Mouse (Mus musculus) right cerebral cortex, postnatal 36 days (tissue): ENCODE results near the gene Dusp5.

Experiments
- DNase-seq, 2 experiments: peaks; one replicate each; pipeline ENCODE4 v3.0.0; 2022; ENCODE audit warnings: low spot score in 2 of 2, mixed read lengths in 1 of 2

Gene Dusp5

GRCm38 (mm10) chr19:53517370-53518096, 11.4 kb upstream of the Dusp5 start:
- DNase-seq: peak in 1 of 2 experiments; percentile 21

- no peak for DNase-seq
These were observed 9.4 kb upstream of the Dusp5 start for GRCm38 (mm10) chr19:53519549-53519948.

GRCm38 (mm10) chr19:53519981-53520380, 8.9 kb upstream of the Dusp5 start:
- DNase-seq: no peak

GRCm38 (mm10) chr19:53521137-53521795, 7.6 kb upstream of the Dusp5 start:
- no peak for DNase-seq

GRCm38 (mm10) chr19:53527480-53527879, 1.4 kb upstream of the Dusp5 start:
- no peak for DNase-seq

GRCm38 (mm10) chr19:53528131-53528621, 733 bp upstream of the Dusp5 start:
- DNase-seq: no peak

GRCm38 (mm10) chr19:53529455-53529704, 471 bp downstream of the Dusp5 start:
- no peak for DNase-seq

GRCm38 (mm10) chr19:53529705-53530562, 1.0 kb downstream of the Dusp5 start:
- DNase-seq: no peak

- DNase-seq: no peak
These were observed 2.5 kb downstream of the Dusp5 start for GRCm38 (mm10) chr19:53531416-53531815.

GRCm38 (mm10) chr19:53532021-53532420, 3.1 kb downstream of the Dusp5 start:
- DNase-seq: no peak

- no peak for DNase-seq
These were observed 3.8 kb downstream of the Dusp5 start for GRCm38 (mm10) chr19:53532676-53533075.

- DNase-seq: no peak
These were observed 4.3 kb downstream of the Dusp5 start for GRCm38 (mm10) chr19:53533236-53533635.

GRCm38 (mm10) chr19:53533810-53534601, 5.1 kb downstream of the Dusp5 start:
- no peak for DNase-seq

GRCm38 (mm10) chr19:53534757-53535410, 6.0 kb downstream of the Dusp5 start:
- no peak for DNase-seq

GRCm38 (mm10) chr19:53535421-53535820, 6.5 kb downstream of the Dusp5 start:
- no peak for DNase-seq

GRCm38 (mm10) chr19:53536251-53536650, 7.3 kb downstream of the Dusp5 start:
- DNase-seq: no peak

- DNase-seq: no peak
These were observed 8.1 kb downstream of the Dusp5 start for GRCm38 (mm10) chr19:53536731-53537666.

- DNase-seq: peak; percentile 31 to 50
These were observed 9.1 kb downstream of the Dusp5 start for GRCm38 (mm10) chr19:53538024-53538423.

GRCm38 (mm10) chr19:53538796-53539195, 9.9 kb downstream of the Dusp5 start:
- no peak for DNase-seq

- no peak for DNase-seq
These were observed 10.4 kb downstream of the Dusp5 start for GRCm38 (mm10) chr19:53539296-53539695.
